Mouse (Mus musculus) spleen, adult 12 weeks (tissue): ENCODE measurements around the gene Iqub.

Experiments used
- DNase-seq: peaks from one replicate; pipeline ENCODE4 v3.0.0; 2022; ENCODE audit warnings: low spot score

Iqub gene

GRCm38 (mm10) chr6:24514552-24515284 lies at the start of gene Iqub:
Gene Iqub (minus strand): TSS chr6:24515067.
- no peak for DNase-seq

GRCm38 (mm10) chr6:24564081-24564480 lies 49.2 kb upstream of the Iqub start:
- no peak for DNase-seq

- DNase-seq = no peak
Measured at GRCm38 (mm10) chr6:24555488-24555887, 40.6 kb upstream of the Iqub start.

DNA sequence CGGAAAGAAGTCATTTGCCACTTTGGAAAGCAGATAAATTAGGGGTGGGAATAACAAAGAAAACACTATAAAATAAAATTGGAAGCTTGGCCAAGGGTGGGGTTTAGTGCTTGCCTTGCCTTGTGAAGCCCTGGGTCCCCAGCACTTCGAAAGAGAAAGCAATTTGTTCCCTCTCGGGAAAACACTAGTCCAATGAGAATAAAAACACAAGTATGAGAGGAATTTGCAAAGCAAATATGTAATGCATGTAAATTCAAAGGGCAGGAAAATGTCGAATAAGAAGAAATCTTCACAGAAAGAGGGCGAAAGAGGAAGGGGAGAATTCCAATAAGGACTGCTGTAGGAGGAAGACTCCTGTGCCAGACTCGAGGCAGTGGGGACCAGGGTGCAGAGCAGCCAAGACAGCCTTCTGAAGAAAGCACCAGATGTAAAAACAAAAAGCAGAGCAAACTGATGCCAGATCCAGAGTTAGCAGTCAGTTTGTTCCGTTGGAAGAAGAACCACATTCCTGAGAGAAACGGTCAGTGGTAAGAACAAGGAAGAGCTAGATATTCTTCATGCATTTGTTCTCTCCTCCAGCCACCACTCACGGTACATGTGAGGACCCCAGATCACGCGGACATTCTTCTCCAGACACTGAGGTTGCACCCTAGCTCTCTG lies 39.7 kb upstream of the Iqub start:
- no peak for DNase-seq

GRCm38 (mm10) chr6:24552046-24552445 lies 37.2 kb upstream of the Iqub start:
- no peak for DNase-seq

DNA sequence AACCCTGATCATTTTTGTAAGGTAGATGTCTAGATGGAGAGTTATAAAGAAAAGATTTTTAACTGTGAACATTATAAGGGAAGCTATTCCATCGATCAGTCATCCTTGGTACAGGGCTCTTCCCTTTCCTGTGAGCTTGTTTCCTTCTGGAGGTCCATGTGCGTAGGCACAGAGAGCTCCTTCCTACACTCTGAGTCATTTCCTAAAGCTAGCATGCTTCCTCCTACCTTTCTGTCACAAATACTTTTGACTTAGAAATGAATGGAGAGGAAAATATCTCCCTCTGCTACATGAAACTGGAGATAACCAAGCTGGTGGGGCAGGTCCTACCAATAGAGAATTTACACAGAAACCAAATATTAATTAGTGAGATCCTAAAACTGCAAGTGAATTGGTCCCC lies 34.9 kb upstream of the Iqub start:
- no peak for DNase-seq

DNA sequence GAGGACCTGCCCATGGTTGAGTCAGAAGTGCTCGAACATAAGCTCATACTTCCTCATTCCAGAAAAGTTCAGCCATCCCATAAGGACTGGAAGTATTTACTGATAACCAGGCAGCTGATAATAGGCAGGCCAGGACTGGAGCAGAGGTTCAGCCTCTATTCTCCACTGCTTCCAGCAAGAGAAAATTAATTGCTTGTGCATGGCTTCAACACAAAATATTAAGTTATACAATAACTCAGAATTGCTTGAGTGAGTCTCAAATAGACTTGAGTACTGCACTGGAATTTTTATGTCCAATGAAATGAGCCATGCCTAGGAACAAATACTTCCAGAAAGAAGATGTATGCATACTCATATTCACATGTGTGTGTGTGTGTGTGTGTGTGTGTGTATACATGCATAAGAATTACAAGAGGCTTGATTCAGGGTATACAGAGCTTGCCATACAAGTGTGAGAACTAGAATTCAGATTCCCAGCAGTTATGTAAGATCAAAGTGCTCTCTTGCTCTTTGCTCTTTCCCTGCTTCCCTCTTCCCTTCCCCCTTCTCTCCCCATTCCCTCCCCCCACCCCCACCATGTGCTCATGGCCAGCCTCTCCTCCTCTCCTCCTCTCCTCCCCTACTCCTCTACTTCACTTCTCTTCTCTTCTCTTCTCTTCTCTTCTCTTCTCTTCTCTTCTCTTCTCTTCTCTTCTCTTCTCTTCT lies 32.0 kb upstream of the Iqub start:
- DNase-seq = no peak

GRCm38 (mm10) chr6:24543119-24543591 lies 28.3 kb upstream of the Iqub start:
- no peak for DNase-seq

DNA sequence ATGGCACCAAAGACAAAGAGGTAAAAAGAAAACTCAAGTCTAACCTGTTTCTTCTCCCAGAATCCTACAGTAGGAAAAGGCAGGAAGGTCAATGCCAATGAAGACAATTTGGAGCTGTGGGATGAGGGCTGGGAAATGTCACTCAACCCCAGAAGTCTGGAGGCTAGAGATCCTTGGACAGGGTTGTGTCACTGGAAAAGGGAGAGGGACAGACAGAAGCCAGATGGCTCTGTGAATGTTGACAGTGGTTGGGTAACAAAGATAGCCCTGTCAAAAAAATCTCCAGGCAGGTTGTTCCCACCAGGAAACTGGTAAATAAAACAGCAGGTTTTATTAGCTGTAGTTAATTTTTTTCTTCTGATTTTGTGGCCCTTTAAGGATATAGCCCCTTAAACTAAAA lies 27.5 kb upstream of the Iqub start:
- DNase-seq = no peak

DNA sequence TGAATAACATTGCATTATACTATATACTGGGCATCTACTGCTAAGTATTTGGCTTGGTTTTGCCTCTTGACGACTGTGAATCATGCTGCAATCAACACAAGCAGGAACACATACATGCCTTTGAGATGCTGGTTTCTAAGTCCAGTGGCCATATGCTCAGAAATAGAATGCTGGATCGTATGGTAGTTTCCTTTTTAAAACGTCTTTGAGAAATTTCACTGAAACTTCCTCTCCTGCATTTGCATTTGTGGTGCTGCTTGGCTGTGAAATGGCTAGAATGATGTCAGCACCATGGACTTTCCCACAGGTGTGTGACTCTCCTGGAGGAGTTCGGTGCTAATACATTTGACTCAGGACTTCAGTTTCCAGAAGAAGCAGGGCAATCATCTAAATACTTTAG lies 25.2 kb upstream of the Iqub start:
- no peak for DNase-seq

DNA sequence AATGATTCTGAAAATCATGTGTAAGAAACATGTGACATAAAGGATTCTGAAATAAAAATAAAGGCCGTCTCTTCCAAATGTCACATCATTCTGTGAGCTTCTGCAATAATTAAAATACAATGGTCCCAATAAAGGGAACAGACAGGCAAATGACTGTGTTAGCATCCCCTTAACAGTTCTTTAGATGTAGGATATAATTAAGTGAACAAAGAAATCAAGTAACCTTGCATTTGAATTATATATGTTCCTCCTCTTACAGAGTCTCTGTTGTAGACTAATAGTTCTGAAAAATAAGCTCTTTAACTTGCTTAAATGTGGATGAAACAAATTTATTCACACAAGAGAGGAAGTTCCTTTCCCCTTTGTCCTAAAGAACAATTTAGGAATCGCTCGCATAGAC lies 23.6 kb upstream of the Iqub start:
- DNase-seq = no peak

DNA sequence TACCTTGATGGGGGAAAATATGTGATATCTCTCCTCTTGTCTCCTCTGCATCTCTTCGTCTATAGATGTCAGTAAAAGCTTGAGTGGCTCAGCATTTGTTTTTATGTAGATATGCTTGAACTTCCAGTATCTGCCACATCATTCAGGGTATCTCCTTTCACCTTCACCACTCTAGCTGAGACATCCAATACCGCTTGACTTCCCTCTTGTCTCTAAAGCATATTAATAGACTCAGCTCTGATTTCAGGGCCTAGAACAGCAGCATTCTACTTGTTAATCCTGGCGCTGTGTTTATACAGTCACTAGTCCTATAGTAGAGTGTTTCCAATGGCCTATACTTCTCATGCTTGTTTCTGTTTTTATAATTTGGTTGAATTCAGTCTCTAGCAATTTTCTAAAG lies 17.9 kb upstream of the Iqub start:
- no peak for DNase-seq

DNA sequence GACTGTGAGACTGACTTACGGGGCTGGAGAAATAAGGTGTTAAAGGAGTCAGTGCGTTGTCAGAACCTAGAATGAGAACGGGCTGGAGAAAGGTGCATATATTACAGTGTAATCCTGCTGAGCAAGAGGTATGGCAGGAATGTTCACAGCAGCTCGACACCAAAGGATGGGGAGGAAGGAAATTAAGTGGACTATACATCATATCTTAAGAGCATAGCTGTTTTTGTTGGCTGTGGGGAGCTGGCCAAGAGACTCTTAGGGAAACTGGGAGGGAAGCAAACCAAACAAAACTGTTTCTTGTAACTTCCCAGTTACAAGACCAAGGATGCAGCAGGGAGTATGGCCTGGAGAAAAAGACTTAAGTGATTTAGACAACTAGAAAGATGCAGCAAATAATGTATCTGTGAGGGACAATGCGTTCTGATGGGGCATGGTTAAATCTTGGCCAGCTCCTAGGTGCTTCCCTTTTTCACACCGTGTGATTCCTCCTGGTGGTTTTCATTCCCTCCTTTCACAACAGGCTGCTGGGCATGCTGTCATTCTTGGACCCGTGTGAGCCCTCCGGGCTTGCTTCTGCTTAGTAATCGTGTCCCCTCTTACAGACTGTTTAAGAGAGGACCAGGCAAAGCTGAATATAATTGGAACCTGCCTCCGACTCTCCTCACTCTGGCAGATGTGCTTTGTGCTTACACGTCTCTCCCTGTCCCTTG lies 16.0 kb upstream of the Iqub start:
- DNase-seq = no peak

DNA sequence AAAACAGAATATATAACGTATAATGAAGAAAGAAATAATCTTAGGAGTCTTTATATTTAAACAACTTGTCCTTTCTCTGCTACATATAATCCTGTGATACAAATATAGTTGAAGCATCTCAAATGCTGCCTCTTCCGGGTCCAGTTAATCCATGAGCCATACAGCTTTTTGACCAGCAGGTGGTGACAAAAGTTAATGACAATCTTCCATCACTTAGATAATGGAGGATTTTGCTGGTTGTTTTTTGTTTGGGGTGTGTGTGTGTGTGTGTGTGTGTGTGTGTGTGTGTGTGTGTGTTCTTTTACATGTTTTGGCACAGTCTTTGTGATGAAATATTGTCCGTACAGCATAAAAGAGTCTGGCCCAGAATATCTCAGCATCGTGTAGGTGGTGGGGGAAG lies 15.3 kb upstream of the Iqub start:
- DNase-seq = no peak

- DNase-seq = no peak
Measured at GRCm38 (mm10) chr6:24528064-24528243, 13.1 kb upstream of the Iqub start, which contains the start of gene Asb15. Gene Asb15 (plus strand): TSS chr6:24528144.

- peak; percentile 79 for DNase-seq
Measured at GRCm38 (mm10) chr6:24527155-24528063, 12.5 kb upstream of the Iqub start, which contains the start of gene Ndufa5. Gene Ndufa5 (minus strand): TSS chr6:24528013.

DNA sequence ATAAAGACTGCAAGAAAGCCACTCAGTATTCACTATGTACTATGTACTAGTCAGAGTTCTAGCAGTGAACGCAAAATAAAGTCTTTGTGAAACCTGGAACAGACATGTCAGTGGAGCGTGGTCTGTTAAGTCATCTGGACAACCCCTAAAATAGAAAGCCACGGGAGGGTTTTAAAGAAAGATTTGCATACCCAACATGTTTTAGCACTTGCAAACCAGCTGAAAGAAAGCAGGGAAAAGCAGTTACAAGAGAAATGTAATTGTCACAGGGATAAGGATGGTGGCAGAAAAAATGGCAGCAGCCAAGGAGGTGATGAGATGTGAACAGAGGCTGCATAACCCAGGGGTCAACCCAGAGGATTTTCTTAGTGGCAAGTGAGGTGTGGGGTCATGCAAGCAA lies 10.8 kb upstream of the Iqub start:
- no peak for DNase-seq

GRCm38 (mm10) chr6:24516197-24516596 lies 1.3 kb upstream of the Iqub start:
- no peak for DNase-seq

GRCm38 (mm10) chr6:24504141-24504540 lies 10.7 kb downstream of the Iqub start:
- DNase-seq = no peak

DNA sequence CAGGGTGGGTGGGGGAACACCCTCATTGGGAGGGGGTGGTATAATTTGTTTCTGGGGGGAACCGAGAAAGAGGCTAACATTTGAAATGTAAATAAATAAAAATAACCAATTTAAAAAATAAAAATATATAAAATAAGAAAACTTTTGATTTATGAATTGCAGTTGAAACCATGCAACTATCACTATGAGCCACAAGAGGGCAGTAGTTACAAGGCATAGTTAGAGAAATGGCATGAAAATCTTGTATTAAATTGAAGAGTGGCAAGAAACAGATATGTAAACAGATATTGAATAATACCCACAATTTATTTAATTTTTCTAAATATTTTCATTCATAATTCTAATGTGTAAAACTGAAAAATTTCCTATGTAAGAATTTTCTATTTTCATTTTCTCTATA lies 24.5 kb downstream of the Iqub start:
- DNase-seq = no peak

DNA sequence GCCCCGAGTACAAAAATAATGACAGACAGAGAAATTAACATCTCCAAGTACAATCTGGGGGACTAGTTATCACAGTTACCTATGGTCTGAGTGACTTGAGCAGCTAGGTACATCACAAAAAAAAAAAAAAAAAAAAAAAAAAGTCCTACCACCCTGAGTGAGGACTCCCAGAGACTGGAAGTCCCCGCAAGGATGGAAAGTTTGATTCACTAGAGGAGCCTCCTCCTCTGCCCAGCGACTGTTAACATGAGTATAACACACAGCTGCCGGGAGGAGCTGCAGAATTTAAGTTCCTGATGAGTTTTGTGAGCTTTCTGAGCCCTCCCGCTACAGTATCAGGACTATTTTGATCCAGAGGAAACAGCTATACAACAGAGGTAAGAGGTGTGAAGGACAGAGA lies 28.3 kb downstream of the Iqub start:
- no peak for DNase-seq
